Mouse (Mus musculus) midbrain, embryonic 16.5 days (tissue): ENCODE measurements around the gene Plin1. TPM values are rescaled to one million over a fixed set of nuclear protein-coding genes. Genes with fewer than 3 reads are reported as not detected.
A peak's percentile ranks its signal among the peaks of the same experiment; 100 is the strongest.

Experiments used
- ATAC-seq: fragments of 200-750 bp; cut with Nextera tagmentation; 2 replicates; pipeline ENCODE4 v1.8.0; 2017; ENCODE audit warnings: moderate TSS enrichment
- H3K27ac ChIP-seq: fragments of 300-500 bp; sonication (generic); 2 replicates; pipeline ENCODE4 v1.5.1; 2014; ENCODE audit warnings: mild to moderate bottlenecking, low read length, mixed read lengths
- H3K27me3 ChIP-seq: fragments of 300-500 bp; sonication (generic); 2 replicates; pipeline ENCODE4 v1.6.1; 2014; ENCODE audit warnings: low read depth, low read length, mixed read lengths; ENCODE audit not compliant: control insufficient read depth, insufficient read depth
- H3K36me3 ChIP-seq: fragments of 300-500 bp; sonication (generic); 2 replicates; pipeline ENCODE4 v1.6.1; 2014; ENCODE audit warnings: mild to moderate bottlenecking, low read length, moderate library complexity, mixed read lengths; ENCODE audit not compliant: control insufficient read depth, insufficient read depth
- H3K4me1 ChIP-seq: fragments of 300-500 bp; sonication (generic); 2 replicates; pipeline ENCODE4 v1.6.1; 2014; ENCODE audit warnings: mild to moderate bottlenecking, low read length, mixed read lengths; ENCODE audit not compliant: control insufficient read depth, insufficient read depth
- H3K4me2 ChIP-seq: fragments of 300-500 bp; sonication (generic); 2 replicates; pipeline ENCODE4 v1.6.1; 2014; ENCODE audit warnings: mild to moderate bottlenecking, low read length, mixed read lengths
- H3K4me3 ChIP-seq: fragments of 300-500 bp; sonication (generic); 2 replicates; pipeline ENCODE4 v1.5.1; 2014; ENCODE audit warnings: low read depth, mild to moderate bottlenecking, low read length, moderate library complexity, mixed read lengths
- H3K9ac ChIP-seq: fragments of 300-500 bp; sonication (generic); 2 replicates; pipeline ENCODE4 v1.6.1; 2014; ENCODE audit warnings: low read depth, low read length, mixed read lengths
- H3K9me3 ChIP-seq: fragments of 300-500 bp; sonication (generic); replicated peaks from 2 replicates; pipeline ENCODE4 v1.6.1; 2014; ENCODE audit warnings: mild to moderate bottlenecking, low read length, mixed read lengths; ENCODE audit not compliant: control insufficient read depth, poor library complexity, severe bottlenecking
- WGBS: fragments of 180-500 bp; shearing (Covaris S2); extraction: QIAGEN DNeasy Blood & Tissue Kit; methylation state at CpG from one replicate; pipeline ENCODE4 v1.1.7; 2014; 5-methylcytosine and 5-hydroxymethylcytosine counted together
- polyA plus RNA-seq: library from polyadenylated mRNA; unstranded; fragments of >200 nt; fragmentation: Nextera tagmentation; extraction: Ambion mirVana; gene quantifications from 2 replicates; pipeline ENCODE4 v1.2.1, GENCODE M21; 2015

Gene Plin1
- polyA plus RNA-seq = 0.22 and 0.24 TPM in 2 replicates

DNA sequence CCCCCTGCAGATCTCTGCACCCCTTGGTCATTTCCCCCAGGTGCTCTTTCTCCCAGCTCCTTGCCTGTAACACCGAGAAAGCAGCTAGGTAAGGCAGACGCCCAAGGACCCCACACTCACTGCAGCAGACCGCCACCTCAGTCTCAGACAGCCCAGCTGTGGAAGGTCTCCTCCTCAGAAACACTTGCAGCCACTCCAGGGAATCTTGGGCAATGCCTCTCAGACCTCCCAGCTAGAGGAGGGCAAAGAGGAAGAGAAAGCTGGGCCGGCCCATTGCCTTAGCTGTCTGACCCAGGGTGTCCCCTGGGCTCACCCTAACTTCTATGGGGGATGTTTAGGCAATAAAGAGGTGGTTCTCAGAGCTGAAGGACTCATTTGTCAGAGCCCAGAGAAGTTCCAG is at the start of gene Plin1:
Plin1 (minus strand) TSS at position 282 of the 400 bp plus-strand sequence.
- no peak for ATAC-seq
- Histone ChIP-seq H3K27me3 (no peaks in the 10 kb centered on the region; the same call in 1 of the 2 replicates), H3K36me3 (peaks cover 3% of the 10 kb centered on the region; the same call in 1 of the 2 replicates), H3K9me3 (no peaks in the 10 kb centered on the region), H3K4me2 (no peak within 1 kb of the TSS), H3K4me3 (no peak within 1 kb of the TSS), H3K9ac (no peak within 1 kb of the TSS), H3K27ac (no peak within 1 kb of the TSS), H3K4me1 (no peaks in the 10 kb centered on the region)
- WGBS = 60% methylated on average over 4 of the region's 4 CpGs

DNA sequence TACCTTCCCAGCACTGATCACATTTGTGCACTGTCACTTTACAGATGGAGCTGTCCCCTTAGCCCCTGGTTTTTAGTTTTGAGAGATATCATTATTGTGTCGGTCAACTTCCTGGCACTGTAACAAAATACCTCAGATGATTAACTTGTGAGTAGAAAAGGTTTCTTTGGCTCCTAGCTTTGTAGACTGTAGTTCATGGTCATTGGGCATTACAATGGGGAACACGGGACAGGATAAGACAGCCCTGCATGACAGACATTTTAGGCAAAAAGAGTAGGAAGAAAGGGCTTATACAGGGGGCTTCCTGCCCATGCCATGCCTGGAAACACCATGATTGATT is 49.8 kb upstream of the Plin1 start:
- WGBS = 79% methylated on average over 2 of the region's 2 CpGs
- ATAC-seq = no peak
- no peaks in the 10 kb centered on the region for H3K27me3 ChIP-seq

DNA sequence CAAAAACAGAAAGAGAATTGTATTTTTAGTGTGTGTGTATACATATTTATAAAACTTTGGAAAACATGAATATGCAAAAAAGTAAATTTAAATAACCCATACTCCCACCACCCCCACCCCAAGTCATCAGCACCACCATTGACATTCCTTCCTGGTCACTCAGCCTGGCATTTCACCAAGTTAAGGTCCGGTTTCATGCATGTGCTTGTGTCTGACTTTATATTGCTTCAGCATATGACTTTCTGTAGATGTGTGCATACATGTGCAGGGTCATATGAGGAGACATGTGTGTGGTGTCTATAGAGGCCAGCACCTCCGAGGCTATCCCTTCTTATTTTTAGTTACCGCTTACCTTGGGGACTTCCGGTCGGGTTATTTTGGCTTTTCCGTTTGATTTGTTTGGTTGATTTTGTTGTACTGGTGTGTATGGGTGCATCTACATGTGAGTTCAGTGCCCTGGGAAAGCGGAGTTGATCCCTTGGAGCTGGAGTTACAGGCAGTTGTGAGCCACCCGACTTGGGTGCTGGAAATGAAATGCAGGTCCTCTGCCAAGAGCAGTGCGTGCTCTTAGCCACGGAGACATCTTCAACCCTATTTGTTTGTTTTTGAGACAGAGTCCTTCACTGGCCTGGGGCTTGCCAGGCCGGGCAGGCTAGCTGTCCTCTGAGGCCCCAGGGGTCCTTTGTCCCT is 49.3 kb upstream of the Plin1 start:
- no peak for ATAC-seq
- no peaks in the 10 kb centered on the region for H3K36me3 ChIP-seq
- no peak overlapping the region for H3K4me3 ChIP-seq
- no peak overlapping the region for H3K9ac ChIP-seq
- H3K4me1 ChIP-seq = no peaks in the 10 kb centered on the region
- H3K27me3 ChIP-seq = no peaks in the 10 kb centered on the region
- no peak overlapping the region for H3K4me2 ChIP-seq
- WGBS = 79% methylated on average over 11 of the region's 11 CpGs
- no peaks in the 10 kb centered on the region for H3K9me3 ChIP-seq
- no peak overlapping the region for H3K27ac ChIP-seq

More for the DNA sequence above, 49.8 kb upstream of the Plin1 start:
- Histone ChIP-seq H3K36me3 (no peaks in the 10 kb centered on the region), H3K9me3 (no peaks in the 10 kb centered on the region), H3K9ac (no peak overlapping the region), H3K4me3 (no peak overlapping the region), H3K27ac (no peak overlapping the region), H3K4me2 (no peak overlapping the region), H3K4me1 (no peaks in the 10 kb centered on the region)

DNA sequence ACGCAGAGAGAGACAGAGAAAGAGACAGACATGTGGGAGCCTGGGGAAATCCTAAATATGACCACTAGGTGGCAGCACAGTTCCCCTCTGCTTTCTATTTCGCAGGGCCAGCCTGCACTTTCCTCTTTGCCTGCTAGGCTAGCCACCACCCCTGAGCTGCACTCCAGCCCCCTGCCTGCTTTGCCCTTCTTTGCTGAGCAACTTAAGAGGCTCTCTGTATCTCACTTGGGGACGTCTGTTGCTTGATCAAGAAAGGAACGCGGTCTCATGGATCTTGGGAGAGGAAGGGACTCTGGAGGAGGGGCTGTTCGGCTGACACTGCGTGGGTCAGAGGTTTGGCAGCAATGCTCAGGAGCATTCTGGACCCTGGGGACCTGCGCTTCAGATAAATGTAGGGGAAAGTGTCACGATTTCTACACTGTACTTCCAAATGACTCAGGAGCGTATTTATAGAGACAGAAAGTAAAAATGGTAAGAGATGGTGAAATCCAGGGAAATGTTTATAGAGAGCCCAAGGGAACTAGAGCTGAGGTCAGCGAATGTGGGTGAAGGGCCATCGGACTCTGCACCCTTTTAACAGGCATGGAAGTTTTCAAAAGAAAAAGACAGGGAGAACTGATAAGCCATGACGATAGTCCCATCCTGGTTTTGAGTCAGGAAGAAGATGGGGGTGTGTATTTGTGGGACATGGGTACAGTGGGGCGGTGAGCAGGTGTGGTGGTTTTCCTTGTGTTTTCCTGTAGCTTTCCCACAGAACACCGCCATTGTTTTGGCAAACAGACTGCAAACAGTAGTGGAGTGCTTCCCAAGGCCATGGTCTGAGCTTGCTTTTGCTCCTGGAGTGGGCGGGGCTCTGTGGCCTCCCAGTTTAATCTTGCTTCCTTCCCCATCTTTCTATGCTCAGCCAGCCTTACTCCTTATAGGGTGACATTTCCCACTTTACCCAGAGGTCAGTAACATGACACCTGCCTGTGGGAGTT is 48.2 kb upstream of the Plin1 start:
- WGBS = 30% methylated on average over 16 of the region's 16 CpGs
- no peaks in the 10 kb centered on the region for H3K36me3 ChIP-seq
- no peak overlapping the region for H3K27ac ChIP-seq
- H3K4me2 ChIP-seq = peak overlapping the region; percentile 47
- H3K27me3 ChIP-seq = no peaks in the 10 kb centered on the region
- H3K9me3 ChIP-seq = no peaks in the 10 kb centered on the region
- no peak overlapping the region for H3K9ac ChIP-seq
- peak; percentile 39; the same call in 1 of the 2 replicates for ATAC-seq
- no peaks in the 10 kb centered on the region for H3K4me1 ChIP-seq
- H3K4me3 ChIP-seq = no peak overlapping the region

DNA sequence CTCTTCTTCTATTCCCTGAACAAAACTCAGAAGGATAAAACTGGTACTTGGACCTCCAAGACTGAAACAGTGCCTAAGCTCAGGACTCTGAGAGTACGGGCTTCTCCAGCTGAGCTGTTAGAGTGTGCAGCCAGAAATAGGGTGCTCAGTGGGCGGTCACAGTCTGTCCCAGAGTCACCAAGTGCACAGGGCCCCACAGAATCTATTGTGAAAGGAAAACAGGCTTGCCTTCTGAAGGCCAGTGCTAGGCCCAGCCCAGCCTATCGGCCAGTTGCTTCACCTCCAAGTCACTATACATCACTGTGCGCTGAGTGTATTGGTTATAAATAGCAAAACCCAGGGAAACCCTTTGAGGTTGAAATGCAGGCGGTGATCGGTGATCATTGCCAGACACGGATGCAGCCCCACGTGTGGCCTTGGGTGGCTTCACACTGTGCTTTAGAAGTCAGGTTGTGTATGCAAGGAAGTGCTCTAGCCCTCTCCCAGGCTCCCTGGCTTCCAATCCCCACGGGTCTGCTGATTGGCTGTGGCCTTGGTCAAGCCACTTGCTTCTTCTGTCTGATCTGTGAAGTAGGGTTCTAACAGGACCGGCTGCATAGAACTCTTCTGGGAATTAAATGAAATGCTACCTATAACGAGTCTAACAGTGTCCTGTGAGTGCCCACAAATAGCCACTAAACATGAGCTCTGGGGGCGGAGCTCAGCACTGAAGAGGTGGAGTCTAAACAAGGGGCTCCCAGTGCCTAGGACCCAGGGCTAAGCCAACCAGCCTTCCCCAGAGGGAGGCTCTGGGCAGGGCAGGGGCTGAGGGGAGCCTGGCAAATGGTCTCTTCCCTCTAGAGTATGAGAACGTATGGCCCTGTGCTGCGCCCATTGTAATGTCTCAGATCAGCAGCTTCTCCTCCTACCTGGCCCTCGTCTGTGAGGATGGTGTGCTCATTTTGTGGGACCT is 39.1 kb upstream of the Plin1 start:
- no peaks in the 10 kb centered on the region for H3K4me1 ChIP-seq
- no peak for ATAC-seq
- H3K36me3 ChIP-seq = no peaks in the 10 kb centered on the region
- no peaks in the 10 kb centered on the region for H3K27me3 ChIP-seq
- H3K4me3 ChIP-seq = no peak overlapping the region
- no peak overlapping the region for H3K4me2 ChIP-seq
- H3K9me3 ChIP-seq = no peaks in the 10 kb centered on the region
- H3K27ac ChIP-seq = no peak overlapping the region
- WGBS = 47% methylated on average over 15 of the region's 15 CpGs
- no peak overlapping the region for H3K9ac ChIP-seq

DNA sequence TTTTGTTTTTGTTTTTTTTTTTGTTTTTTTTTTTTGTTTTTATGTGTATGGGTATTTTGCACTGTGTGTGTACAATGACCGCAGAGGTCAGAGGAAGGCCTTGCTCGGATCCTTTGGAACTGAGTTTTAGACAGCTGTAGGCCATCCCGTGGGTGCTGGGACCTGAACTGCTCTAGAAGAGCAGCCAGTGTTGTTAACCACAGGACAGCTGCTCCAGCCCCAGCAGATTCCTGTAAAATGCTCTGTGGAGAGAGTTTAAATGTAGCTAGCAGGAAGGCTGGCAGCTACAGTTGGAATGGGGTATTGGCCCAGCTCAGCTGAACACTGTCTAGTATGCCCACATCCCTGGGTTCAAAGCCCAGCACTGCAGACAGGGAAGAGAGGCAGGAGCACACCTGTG is 37.0 kb upstream of the Plin1 start:
- no peaks in the 10 kb centered on the region for H3K4me1 ChIP-seq
- no peaks in the 10 kb centered on the region for H3K27me3 ChIP-seq
- H3K9ac ChIP-seq = no peak overlapping the region
- no peak overlapping the region for H3K4me2 ChIP-seq
- H3K9me3 ChIP-seq = no peaks in the 10 kb centered on the region
- no peak for ATAC-seq
- H3K4me3 ChIP-seq = no peak overlapping the region
- 87% methylated on average over 3 of the region's 3 CpGs for WGBS
- no peaks in the 10 kb centered on the region for H3K36me3 ChIP-seq
- H3K27ac ChIP-seq = no peak overlapping the region

DNA sequence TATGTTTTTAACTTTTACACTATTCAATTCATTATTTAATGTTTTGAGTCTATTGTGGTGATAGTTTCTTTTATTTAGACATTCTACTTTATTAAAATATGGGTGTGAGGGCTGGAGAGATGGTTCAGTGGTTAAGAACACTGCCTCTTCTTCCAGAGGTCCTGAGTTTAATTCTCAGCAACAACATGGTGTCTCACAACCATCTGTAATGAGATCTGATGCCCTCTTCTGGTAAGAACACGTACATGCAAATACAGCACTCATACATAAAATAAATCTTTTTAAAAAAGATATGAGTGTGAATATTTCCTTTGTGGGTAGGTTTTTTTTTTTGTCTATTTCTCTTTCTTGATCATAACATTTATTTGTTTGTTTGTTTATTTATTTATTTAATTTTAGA is 33.3 kb upstream of the Plin1 start:
- H3K27ac ChIP-seq = no peak overlapping the region

DNA sequence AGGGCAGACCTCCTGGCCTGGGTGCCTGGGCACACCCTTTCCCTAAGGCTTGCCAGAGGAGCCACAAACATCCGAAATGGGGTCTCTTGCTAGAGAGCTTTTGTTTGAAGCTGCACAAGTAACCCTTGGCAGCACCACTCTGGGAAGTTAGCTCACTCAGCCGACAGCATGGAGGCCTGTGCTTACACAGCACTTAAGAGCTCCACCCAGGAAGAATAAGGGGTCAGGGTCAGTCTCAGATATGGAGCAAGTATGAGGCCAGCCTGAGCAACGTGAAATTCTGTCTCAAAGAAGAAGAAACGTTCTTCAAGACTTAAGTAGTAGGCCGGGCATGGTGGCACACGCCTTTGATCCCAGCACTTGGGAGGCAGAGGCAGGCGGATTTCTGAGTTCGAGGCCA is 29.4 kb upstream of the Plin1 start:
- H3K9ac ChIP-seq = no peak overlapping the region
- no peak for ATAC-seq
- H3K4me1 ChIP-seq = no peaks in the 10 kb centered on the region
- H3K36me3 ChIP-seq = no peaks in the 10 kb centered on the region
- H3K4me3 ChIP-seq = no peak overlapping the region
- H3K4me2 ChIP-seq = no peak overlapping the region
- WGBS = 80% methylated on average over 8 of the region's 8 CpGs
- no peaks in the 10 kb centered on the region for H3K9me3 ChIP-seq
- no peak overlapping the region for H3K27ac ChIP-seq
- no peaks in the 10 kb centered on the region for H3K27me3 ChIP-seq

More for the DNA sequence above, 33.3 kb upstream of the Plin1 start:
- H3K4me1 ChIP-seq = no peaks in the 10 kb centered on the region
- WGBS = 42% methylated on average over 1 of the region's 1 CpGs
- no peak overlapping the region for H3K4me2 ChIP-seq
- no peak for ATAC-seq
- H3K9ac ChIP-seq = no peak overlapping the region
- H3K4me3 ChIP-seq = no peak overlapping the region
- H3K27me3 ChIP-seq = no peaks in the 10 kb centered on the region
- no peaks in the 10 kb centered on the region for H3K9me3 ChIP-seq
- H3K36me3 ChIP-seq = no peaks in the 10 kb centered on the region
